Mouse (Mus musculus) WW6 (cell line): Measurements from ENCODE around the gene Camk1d.

Experiments
- DNase-seq: peaks from one replicate; pipeline ENCODE4 v3.0.0-alpha.2; 2013; ENCODE audit warnings: low read depth, low spot score

The Camk1d gene

GRCm38 (mm10) chr2:5478256-5478655 lies 236.1 kb downstream of the Camk1d start:
- DNase-seq = no peak

- DNase-seq = no peak
Measured at GRCm38 (mm10) chr2:5477525-5477924, 236.8 kb downstream of the Camk1d start.

DNA sequence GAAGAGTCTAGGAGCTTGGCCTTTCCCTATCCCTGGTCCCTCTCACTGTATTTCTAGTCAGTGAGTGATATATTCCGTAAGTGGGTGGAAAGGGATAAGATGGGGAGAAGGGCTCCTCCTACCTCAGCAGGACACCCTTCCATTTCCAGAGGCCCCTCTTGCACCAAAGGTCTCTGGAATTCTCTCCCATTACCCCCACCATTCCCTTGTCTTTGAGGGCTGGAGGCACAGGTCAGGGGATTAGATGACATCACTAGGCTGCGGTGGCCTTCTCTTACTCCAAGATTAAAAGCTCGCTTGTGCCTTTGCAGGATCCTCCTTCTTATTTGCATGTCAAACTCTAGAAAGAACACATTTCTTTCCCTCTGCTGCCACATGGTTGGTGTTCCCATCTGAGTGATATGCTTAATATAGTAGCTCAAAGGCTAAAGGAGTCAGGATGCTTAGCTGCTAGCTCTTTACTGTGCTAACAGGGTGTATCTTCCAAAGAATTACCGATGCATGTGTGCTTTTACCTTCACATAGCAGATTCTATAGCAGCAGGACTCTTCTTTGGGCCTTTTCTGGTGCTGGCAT lies 244.9 kb downstream of the Camk1d start:
- DNase-seq = no peak

- no peak for DNase-seq
Measured at GRCm38 (mm10) chr2:5467537-5467936, 246.8 kb downstream of the Camk1d start.

- DNase-seq = no peak
Measured at GRCm38 (mm10) chr2:5458671-5459235, 255.6 kb downstream of the Camk1d start.

DNA sequence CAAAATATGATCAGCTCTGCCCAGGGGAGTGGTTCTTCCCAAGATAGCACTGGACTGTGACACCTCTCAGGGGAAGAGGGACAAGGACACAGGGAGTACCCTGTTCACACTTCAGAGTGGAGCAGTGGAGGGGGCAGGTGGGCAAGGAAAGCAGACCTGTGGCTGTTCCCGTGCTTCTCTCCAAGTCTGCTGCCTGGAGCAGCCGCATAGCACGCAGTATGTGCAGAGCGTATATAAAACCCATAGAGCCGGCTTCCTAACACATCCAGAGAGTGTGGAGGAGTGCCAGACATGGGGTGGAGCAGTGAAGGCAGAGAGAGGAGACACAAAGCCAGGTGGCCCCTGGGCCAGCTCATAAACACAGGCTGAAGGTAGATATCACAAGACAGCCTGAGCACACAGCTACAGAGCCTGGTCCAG lies 256.2 kb downstream of the Camk1d start:
- no peak for DNase-seq

GRCm38 (mm10) chr2:5456108-5456507 lies 258.2 kb downstream of the Camk1d start:
- DNase-seq = no peak

GRCm38 (mm10) chr2:5454830-5455229 lies 259.5 kb downstream of the Camk1d start:
- no peak for DNase-seq

- DNase-seq = no peak
Measured at GRCm38 (mm10) chr2:5451654-5452053, 262.7 kb downstream of the Camk1d start.

DNA sequence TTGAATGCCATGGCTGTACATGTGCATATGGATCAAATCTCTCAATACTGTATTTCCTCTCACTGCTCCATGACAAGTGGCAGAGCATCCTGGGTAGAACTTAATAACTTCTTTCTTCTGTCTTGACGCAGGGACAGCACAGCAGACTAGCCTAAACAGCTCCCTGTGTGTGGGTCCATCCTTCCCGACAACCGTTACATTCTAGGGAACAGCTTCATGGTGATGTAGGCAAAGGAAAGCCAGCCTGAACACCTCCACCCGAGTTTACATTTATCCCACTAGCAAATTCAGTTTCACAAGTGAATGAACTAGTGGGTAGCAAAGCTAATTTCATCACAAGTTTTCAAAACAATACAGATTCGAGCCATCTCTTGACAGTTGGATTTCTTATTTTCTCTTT lies 269.0 kb downstream of the Camk1d start:
- DNase-seq = no peak

GRCm38 (mm10) chr2:5437690-5438089 lies 276.6 kb downstream of the Camk1d start:
- no peak for DNase-seq

DNA sequence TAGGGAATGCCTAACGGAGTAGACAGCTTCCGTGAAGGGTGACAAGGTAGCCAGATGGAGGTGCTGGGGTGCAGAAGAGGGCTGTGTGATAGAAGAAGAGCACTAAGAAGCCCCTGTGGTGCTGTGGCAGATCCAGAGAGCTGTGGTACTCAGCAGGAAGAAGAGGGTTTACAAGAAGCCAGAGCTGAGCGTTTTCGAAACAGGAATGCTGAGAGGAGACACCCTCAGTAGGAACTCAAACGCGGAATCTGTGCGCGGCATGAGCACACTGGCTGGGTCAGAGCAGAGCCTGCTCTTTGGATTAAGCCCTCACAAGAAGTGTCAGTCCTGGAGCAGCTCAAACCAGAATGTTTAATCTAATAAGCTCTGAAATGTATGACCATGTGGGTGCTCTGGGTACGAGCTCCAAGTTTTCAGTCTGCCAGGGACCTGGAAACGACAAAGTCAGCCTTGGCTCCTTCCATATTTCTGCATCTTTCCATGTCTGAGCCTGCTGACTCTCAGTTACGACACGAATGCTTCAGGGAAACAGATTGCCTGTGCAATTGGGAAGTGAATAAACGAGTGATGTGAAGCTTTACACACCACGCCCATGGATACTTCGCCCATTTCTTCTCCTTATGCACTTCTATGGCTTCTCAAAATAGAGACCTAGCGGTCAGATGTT lies 278.6 kb downstream of the Camk1d start:
- no peak for DNase-seq

DNA sequence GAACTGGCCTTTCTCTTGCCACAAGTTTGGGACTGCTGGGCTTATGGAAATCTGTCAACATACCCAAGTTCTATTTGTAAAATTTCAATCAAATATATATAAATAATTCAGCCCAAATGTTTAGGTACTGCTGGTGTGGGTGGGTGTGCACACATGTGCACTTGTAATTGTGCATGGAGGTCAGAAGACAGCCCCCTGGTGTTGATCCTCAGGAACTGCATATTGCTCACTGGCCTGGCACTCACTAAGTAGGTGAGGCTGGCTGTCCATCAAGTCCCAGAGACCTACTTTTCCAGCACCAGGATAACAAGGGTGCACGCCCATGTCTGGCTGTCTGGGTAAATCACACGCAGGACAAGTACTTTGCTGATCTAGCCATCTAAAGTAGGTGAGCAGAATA lies 283.0 kb downstream of the Camk1d start:
- peak; percentile 36 for DNase-seq

- DNase-seq = no peak
Measured at GRCm38 (mm10) chr2:5429921-5430320, 284.4 kb downstream of the Camk1d start.

DNA sequence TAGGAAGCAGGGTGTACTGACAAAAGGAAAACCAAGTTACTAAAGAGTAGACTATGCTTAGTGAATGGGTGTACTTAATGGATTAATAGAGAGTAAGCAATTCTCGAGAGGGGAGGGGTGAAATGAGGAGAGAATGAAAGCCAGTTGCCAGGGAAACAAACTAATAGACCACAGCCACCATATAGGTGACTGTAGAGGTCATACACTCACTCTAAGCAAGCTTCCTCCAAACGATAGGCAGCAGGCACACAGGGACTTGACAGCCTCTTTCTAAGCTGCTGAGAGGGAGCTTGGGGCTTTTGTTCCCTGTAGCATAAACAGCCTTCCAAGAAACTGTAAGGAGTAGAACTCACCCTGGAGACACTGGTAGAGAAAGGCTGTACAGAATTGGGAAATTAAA lies 288.2 kb downstream of the Camk1d start:
- no peak for DNase-seq

- DNase-seq = no peak
Measured at GRCm38 (mm10) chr2:5425612-5426011, 288.7 kb downstream of the Camk1d start.

- no peak for DNase-seq
Measured at GRCm38 (mm10) chr2:5420621-5421196, 293.6 kb downstream of the Camk1d start.

GRCm38 (mm10) chr2:5418802-5419201 lies 295.5 kb downstream of the Camk1d start:
- no peak for DNase-seq

- no peak for DNase-seq
Measured at GRCm38 (mm10) chr2:5417158-5418032, 296.9 kb downstream of the Camk1d start.

DNA sequence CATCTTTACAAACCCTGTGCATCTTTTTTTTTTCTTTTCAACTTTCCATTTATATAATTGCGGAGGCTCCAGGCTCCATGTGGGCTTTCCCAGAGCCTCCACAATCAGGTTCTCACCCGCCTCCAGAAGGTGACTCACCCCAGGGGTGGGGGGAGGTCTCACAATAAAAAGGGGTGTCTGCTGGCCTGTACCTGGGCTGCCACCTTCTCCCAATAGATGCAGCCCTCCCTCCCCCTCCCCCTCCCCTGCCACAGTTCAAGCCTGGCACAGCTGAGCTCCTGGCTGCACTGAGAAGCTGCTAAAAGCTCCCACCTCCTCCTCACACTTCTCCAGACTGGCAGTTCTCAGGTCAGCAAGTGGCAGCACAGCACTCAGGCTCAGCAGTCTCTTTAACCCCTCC lies 302.5 kb downstream of the Camk1d start:
- DNase-seq = no peak

GRCm38 (mm10) chr2:5403850-5404249 lies 310.5 kb downstream of the Camk1d start:
- DNase-seq = no peak

DNA sequence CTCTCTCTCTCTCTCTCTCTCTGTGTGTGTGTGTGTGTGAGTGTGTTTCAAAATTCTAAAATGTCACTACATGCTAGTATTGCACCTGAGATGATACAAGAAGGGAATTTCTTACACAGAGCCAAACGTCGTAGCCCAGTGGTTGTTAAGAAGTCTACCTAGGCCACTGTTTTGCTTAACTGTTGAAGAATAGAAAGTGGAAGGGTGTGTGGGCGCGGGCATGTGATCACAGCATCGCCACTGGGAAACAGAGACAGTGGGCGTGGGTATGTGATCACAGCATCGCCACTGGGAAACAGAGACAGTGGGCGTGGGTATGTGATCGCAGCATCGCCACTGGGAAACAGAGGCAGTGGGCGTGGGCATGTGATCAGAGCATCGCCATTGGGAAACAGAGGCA lies 312.3 kb downstream of the Camk1d start:
- DNase-seq = no peak
